Mouse (Mus musculus) fat pad, adult 2 months (tissue): Measurements from ENCODE around the gene Slc17a4.

Experiments used
- DNase-seq: peaks from one replicate; pipeline ENCODE4 v3.0.0-alpha.2; 2011; ENCODE audit warnings: low read depth, low spot score; ENCODE audit errors: extremely low read depth

The Slc17a4 gene

GRCm38 (mm10) chr13:23893269-23893593 lies 21.6 kb downstream of the Slc17a4 start:
- no peak for DNase-seq

GRCm38 (mm10) chr13:23892592-23893268 lies 22.1 kb downstream of the Slc17a4 start:
- DNase-seq: no peak

GRCm38 (mm10) chr13:23889011-23889605 lies 25.7 kb downstream of the Slc17a4 start:
- no peak for DNase-seq

GRCm38 (mm10) chr13:23887026-23887725 lies 27.6 kb downstream of the Slc17a4 start:
- DNase-seq: no peak

- DNase-seq: no peak
These were observed 29.3 kb downstream of the Slc17a4 start for GRCm38 (mm10) chr13:23885540-23885939.

GRCm38 (mm10) chr13:23879636-23880035 lies 35.2 kb downstream of the Slc17a4 start:
- no peak for DNase-seq

GRCm38 (mm10) chr13:23879106-23879505 lies 35.7 kb downstream of the Slc17a4 start:
- DNase-seq: no peak

- no peak for DNase-seq
These were observed 41.7 kb downstream of the Slc17a4 start for GRCm38 (mm10) chr13:23873141-23873540.

GRCm38 (mm10) chr13:23869996-23870395 lies 44.8 kb downstream of the Slc17a4 start:
- no peak for DNase-seq

- DNase-seq: no peak
These were observed 45.8 kb downstream of the Slc17a4 start for GRCm38 (mm10) chr13:23868790-23869533.

- no peak for DNase-seq
These were observed 47.4 kb downstream of the Slc17a4 start, which contains the start of gene Slc17a1 for GRCm38 (mm10) chr13:23867405-23867804. Gene Slc17a1, plus strand, starts transcription at chr13:23867750.

- DNase-seq: no peak
These were observed 47.8 kb downstream of the Slc17a4 start for GRCm38 (mm10) chr13:23867000-23867399.

GRCm38 (mm10) chr13:23866086-23866710 lies 48.6 kb downstream of the Slc17a4 start:
- DNase-seq: no peak

- DNase-seq: no peak
These were observed 50.1 kb downstream of the Slc17a4 start for GRCm38 (mm10) chr13:23864711-23865110.

GRCm38 (mm10) chr13:23861815-23862214 lies 53.0 kb downstream of the Slc17a4 start:
- DNase-seq: no peak

GRCm38 (mm10) chr13:23856401-23856800 lies 58.4 kb downstream of the Slc17a4 start:
- no peak for DNase-seq

GRCm38 (mm10) chr13:23849299-23849698 lies 65.5 kb downstream of the Slc17a4 start:
- DNase-seq: no peak
